Mouse (Mus musculus): ENCODE data around the gene Cxcl14.

The Cxcl14 gene

GRCm38 (mm10) chr13:56295943-56296658 lies at the start of gene Cxcl14:
Gene Cxcl14, minus strand, starts transcription at chr13:56296551.
- H3K36me3 ChIP-seq (ENCODE audit: control insufficient read depth, insufficient read depth, low read length, poor library complexity, severe bottlenecking): no peaks in the 10 kb centered on the region
- no peak for DNase-seq (ENCODE audit: low read depth, low spot score)
- H3K27me3 ChIP-seq (ENCODE audit: control insufficient read depth, insufficient read depth, low read length, poor library complexity, severe bottlenecking): no peaks in the 10 kb centered on the region; the same call in 1 of the 2 replicates

DNA sequence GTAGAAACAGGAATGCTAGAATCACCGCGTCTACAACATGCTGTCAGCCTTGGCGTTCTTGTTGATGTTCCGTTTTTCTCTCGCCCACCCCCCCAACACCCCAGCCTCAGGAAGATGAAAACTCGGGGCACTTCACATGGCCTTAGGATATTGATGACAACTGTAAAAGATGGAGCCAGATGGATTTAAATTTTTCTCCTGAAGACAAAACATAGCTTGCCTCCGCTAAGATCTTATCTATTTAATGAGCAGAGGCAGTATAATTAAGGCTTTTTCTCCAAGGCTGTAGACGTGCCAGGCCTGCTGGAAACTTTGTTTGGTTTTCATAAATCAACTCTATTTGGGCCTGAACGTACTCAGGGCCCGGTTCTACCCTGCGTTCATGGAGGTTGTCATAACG lies 48.0 kb upstream of the Cxcl14 start:
- no peaks in the 10 kb centered on the region for H3K27me3 ChIP-seq (ENCODE audit: control insufficient read depth, insufficient read depth, low read length, poor library complexity, severe bottlenecking)
- no peak for DNase-seq (ENCODE audit: low read depth, low spot score)
- H3K36me3 ChIP-seq (ENCODE audit: control insufficient read depth, insufficient read depth, low read length, poor library complexity, severe bottlenecking): no peaks in the 10 kb centered on the region

DNA sequence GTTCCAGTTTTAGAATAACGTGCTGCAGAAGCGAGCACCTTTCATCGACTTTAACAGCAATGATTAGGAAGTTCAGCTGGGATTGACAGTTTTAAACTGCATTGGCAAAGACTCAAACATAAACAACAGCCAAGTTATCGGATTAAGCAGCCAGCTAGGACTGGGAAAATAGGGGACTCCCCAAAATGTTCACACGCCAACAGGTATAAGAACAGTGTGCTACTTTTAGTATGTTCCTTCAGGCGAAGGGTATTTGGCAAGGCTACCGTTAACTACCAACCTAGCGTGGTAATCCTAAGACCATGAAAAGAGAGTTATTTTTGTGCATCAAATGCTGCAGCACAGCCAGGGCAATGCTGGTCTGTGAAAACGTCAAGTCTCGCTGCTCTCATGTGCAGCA lies 46.1 kb upstream of the Cxcl14 start:
- no peaks in the 10 kb centered on the region for H3K27me3 ChIP-seq (ENCODE audit: control insufficient read depth, insufficient read depth, low read length, poor library complexity, severe bottlenecking)
- no peak for DNase-seq (ENCODE audit: low read depth, low spot score)
- no peaks in the 10 kb centered on the region for H3K36me3 ChIP-seq (ENCODE audit: control insufficient read depth, insufficient read depth, low read length, poor library complexity, severe bottlenecking)

DNA sequence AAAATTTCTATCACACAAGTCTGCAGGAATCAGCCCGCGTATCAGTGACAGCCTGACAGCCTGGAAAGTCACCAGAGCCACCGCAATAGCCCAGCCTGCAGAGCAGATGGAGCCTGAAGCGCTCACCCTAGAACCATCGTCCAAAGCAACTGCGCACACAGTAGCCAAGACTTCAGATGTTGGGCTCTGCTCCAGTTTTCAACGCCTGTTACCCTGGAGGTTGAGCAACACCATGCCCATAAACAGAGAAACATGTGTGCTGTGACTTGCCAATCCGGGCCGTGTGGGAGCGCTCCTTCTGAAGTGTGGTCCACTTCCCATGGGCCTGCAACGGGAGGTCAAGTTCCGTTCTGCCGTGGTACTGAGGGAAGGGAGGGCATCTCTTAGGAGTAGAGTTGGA lies 44.2 kb upstream of the Cxcl14 start:
- no peak for DNase-seq (ENCODE audit: low read depth, low spot score)
- Histone ChIP-seq H3K36me3 (ENCODE audit: control insufficient read depth, insufficient read depth, low read length, poor library complexity, severe bottlenecking) (no peaks in the 10 kb centered on the region), H3K27me3 (ENCODE audit: control insufficient read depth, insufficient read depth, low read length, poor library complexity, severe bottlenecking) (no peaks in the 10 kb centered on the region)

- Histone ChIP-seq H3K36me3 (ENCODE audit: control insufficient read depth, insufficient read depth, low read length, poor library complexity, severe bottlenecking) (no peaks in the 10 kb centered on the region), H3K27me3 (ENCODE audit: control insufficient read depth, insufficient read depth, low read length, poor library complexity, severe bottlenecking) (no peaks in the 10 kb centered on the region)
- no peak for DNase-seq (ENCODE audit: low read depth, low spot score)
Measured at GRCm38 (mm10) chr13:56339816-56340215, 43.5 kb upstream of the Cxcl14 start.

DNA sequence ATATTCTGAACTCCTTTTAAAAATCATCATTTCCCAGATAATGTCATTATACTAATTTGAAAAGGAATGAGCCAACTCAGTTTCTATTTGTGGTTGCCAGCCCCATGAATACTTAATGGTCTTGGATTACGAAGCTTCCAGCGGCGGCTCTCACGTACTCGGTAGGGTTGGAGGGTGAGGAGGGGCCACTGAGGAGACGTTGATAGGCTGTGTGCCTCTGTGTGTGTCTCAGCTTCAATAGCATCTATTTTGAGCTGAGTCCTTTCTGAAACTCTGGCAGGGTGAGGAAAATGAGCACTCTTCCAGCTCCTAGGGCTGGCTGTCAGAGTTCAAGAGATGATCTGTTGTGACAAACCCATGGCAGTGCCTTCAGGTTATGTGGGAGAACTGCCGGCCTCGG lies 40.6 kb upstream of the Cxcl14 start:
- H3K27me3 ChIP-seq (ENCODE audit: control insufficient read depth, insufficient read depth, low read length, poor library complexity, severe bottlenecking): no peaks in the 10 kb centered on the region
- H3K36me3 ChIP-seq (ENCODE audit: control insufficient read depth, insufficient read depth, low read length, poor library complexity, severe bottlenecking): no peaks in the 10 kb centered on the region
- no peak for DNase-seq (ENCODE audit: low read depth, low spot score)

GRCm38 (mm10) chr13:56334802-56335690 lies 38.7 kb upstream of the Cxcl14 start:
- no peak for DNase-seq (ENCODE audit: low read depth, low spot score)
- Histone ChIP-seq H3K27me3 (ENCODE audit: control insufficient read depth, insufficient read depth, low read length, poor library complexity, severe bottlenecking) (no peaks in the 10 kb centered on the region), H3K36me3 (ENCODE audit: control insufficient read depth, insufficient read depth, low read length, poor library complexity, severe bottlenecking) (no peaks in the 10 kb centered on the region)

- DNase-seq (ENCODE audit: low read depth, low spot score): no peak
- H3K27me3 ChIP-seq (ENCODE audit: control insufficient read depth, insufficient read depth, low read length, poor library complexity, severe bottlenecking): no peaks in the 10 kb centered on the region
- H3K36me3 ChIP-seq (ENCODE audit: control insufficient read depth, insufficient read depth, low read length, poor library complexity, severe bottlenecking): no peaks in the 10 kb centered on the region
Measured at GRCm38 (mm10) chr13:56334236-56334635, 37.9 kb upstream of the Cxcl14 start.

GRCm38 (mm10) chr13:56332356-56332755 lies 36.0 kb upstream of the Cxcl14 start:
- H3K27me3 ChIP-seq (ENCODE audit: control insufficient read depth, insufficient read depth, low read length, poor library complexity, severe bottlenecking): no peaks in the 10 kb centered on the region
- no peak for DNase-seq (ENCODE audit: low read depth, low spot score)

GRCm38 (mm10) chr13:56330603-56331455 lies 34.5 kb upstream of the Cxcl14 start:
- DNase-seq (ENCODE audit: low read depth, low spot score): no peak
- no peaks in the 10 kb centered on the region for H3K36me3 ChIP-seq (ENCODE audit: control insufficient read depth, insufficient read depth, low read length, poor library complexity, severe bottlenecking)
- no peaks in the 10 kb centered on the region for H3K27me3 ChIP-seq (ENCODE audit: control insufficient read depth, insufficient read depth, low read length, poor library complexity, severe bottlenecking)

More at GRCm38 (mm10) chr13:56332356-56332755, 36.0 kb upstream of the Cxcl14 start:
- no peaks in the 10 kb centered on the region for H3K36me3 ChIP-seq (ENCODE audit: control insufficient read depth, insufficient read depth, low read length, poor library complexity, severe bottlenecking)

DNA sequence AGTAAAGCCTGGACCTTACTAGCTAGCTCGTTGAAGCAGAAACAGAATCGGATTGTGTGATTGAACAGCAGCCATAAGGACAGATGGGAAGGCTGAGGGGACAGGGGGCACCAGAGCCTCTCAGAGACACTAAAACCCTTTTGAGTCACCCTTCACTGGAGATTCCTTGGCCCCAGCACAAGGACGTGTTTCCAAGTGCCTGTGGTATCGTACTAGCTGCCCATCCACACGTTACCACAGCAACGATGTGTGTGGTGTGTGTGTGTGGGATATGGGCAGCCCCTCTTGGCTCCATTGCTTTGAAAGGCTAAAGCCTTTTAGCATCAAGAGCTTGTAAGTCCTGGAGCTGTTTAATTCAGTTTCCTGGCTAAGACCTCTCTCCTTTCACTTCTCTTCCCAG lies 33.4 kb upstream of the Cxcl14 start:
- Histone ChIP-seq H3K36me3 (ENCODE audit: control insufficient read depth, insufficient read depth, low read length, poor library complexity, severe bottlenecking) (no peaks in the 10 kb centered on the region), H3K27me3 (ENCODE audit: control insufficient read depth, insufficient read depth, low read length, poor library complexity, severe bottlenecking) (no peaks in the 10 kb centered on the region)
- no peak for DNase-seq (ENCODE audit: low read depth, low spot score)

DNA sequence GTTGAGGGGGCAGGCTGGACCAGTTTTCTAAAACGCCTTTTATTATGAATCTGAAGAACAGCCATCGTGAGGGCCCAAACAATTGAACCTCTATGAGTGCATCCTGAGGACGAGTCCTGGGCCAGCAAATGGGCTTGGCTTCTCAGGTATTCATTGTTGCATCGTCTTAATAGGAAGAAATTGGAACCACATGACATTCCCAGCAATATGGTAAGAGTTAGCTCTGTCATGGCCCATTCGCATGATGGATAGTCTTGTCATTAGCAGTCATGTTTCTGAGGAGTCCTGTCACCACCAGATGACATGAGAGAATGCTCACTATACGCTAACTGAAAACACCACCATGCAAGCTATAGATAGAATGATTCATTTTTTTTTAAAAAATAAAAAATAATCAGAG lies 32.8 kb upstream of the Cxcl14 start:
- no peak for DNase-seq (ENCODE audit: low read depth, low spot score)
- no peaks in the 10 kb centered on the region for H3K36me3 ChIP-seq (ENCODE audit: control insufficient read depth, insufficient read depth, low read length, poor library complexity, severe bottlenecking)
- H3K27me3 ChIP-seq (ENCODE audit: control insufficient read depth, insufficient read depth, low read length, poor library complexity, severe bottlenecking): no peaks in the 10 kb centered on the region

- no peaks in the 10 kb centered on the region for H3K27me3 ChIP-seq (ENCODE audit: control insufficient read depth, insufficient read depth, low read length, poor library complexity, severe bottlenecking)
- H3K36me3 ChIP-seq (ENCODE audit: control insufficient read depth, insufficient read depth, low read length, poor library complexity, severe bottlenecking): no peaks in the 10 kb centered on the region
- no peak for DNase-seq (ENCODE audit: low read depth, low spot score)
Measured at GRCm38 (mm10) chr13:56327779-56328178, 31.4 kb upstream of the Cxcl14 start.

DNA sequence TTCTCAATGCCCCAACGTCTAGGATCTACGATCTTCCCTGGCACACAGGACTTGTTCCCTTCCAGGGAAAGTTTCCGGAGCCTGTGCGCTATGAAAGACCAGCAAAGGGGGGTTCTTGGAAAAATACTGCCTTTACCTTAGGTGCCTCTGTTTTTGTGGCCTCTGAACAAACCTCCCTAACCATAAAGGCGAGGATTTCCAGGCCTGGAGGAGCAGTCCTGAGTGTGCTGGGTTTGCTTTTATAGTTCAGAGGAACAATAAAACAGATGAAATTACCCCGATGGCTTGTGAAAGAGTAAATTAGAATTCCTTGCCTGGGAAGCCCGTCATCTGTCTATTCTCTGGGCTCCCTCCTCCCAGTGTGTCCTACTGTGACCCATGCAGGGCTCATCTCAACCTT lies 25.3 kb upstream of the Cxcl14 start:
- DNase-seq (ENCODE audit: low read depth, low spot score): no peak
- Histone ChIP-seq H3K36me3 (ENCODE audit: control insufficient read depth, insufficient read depth, low read length, poor library complexity, severe bottlenecking) (no peaks in the 10 kb centered on the region), H3K27me3 (ENCODE audit: control insufficient read depth, insufficient read depth, low read length, poor library complexity, severe bottlenecking) (no peaks in the 10 kb centered on the region)
